ENCODE assay signal across 15 mouse cellular contexts in genomic region chr8:45677854-45678241, GRCm38 (mm10).
"Had no signal": no experiment of that assay in that cellular context is flagged by ENCODE, and none has a peak within 500 bp of the region (broad histone marks: within the 10 kb centered on the region; RNA-seq: fewer than 3 reads in every experiment).

No protein-coding gene starts in this region.

- ATAC-seq: liver, embryonic 12.5 days had no signal

- H3K4me1 ChIP-seq: liver, embryonic 12.5 days; liver, embryonic 15.5 days; lung, embryonic 15.5 days had no signal

- H3K9me3 ChIP-seq: limb, embryonic 10.5 days; limb, embryonic 13.5 days; liver, embryonic 12.5 days; liver, embryonic 15.5 days; lung, embryonic 15.5 days; neural tube, embryonic 12.5 days had no signal

- DNase-seq: kidney, postnatal 14 days; kidney, postnatal 4 days; liver; lung, adult 18-20 months; lung, postnatal 10 days; lung, postnatal 36 days; thymus, adult 18-20 months; thymus, postnatal 36 days had no signal

- H3K4me3 ChIP-seq: limb, embryonic 10.5 days; limb, embryonic 13.5 days; liver, embryonic 12.5 days; liver, embryonic 15.5 days; lung, embryonic 15.5 days; neural tube, embryonic 12.5 days had no signal

- H3K27ac ChIP-seq: limb, embryonic 10.5 days; limb, embryonic 13.5 days; liver, embryonic 12.5 days; liver, embryonic 15.5 days; lung, embryonic 15.5 days; neural tube, embryonic 12.5 days had no signal

- H3K4me2 ChIP-seq: limb, embryonic 13.5 days; liver, embryonic 12.5 days; liver, embryonic 15.5 days; lung, embryonic 15.5 days; midbrain, embryonic 11.5 days; neural tube, embryonic 12.5 days had no signal

- H3K27me3 ChIP-seq: limb, embryonic 13.5 days; liver, embryonic 12.5 days; liver, embryonic 15.5 days; lung, embryonic 15.5 days; neural tube, embryonic 12.5 days had no signal

- H3K36me3 ChIP-seq: limb, embryonic 10.5 days; limb, embryonic 13.5 days; liver, embryonic 12.5 days; liver, embryonic 15.5 days; lung, embryonic 15.5 days; neural tube, embryonic 12.5 days had no signal

- H3K9ac ChIP-seq: limb, embryonic 13.5 days; liver, embryonic 12.5 days; liver, embryonic 15.5 days; lung, embryonic 15.5 days; neural tube, embryonic 12.5 days had no signal
